Mouse (Mus musculus): ENCODE results near the gene Pdcd6ip.

- TF ChIP-seq CTCF (IDR thresholded peaks at IDR 0.05; ENCODE audit: insufficient read depth, low read length), result no peak
- no peak for TF ChIP-seq POLR2A (IDR thresholded peaks at IDR 0.05; ENCODE audit: borderline replicate concordance, extremely low read depth, low read depth, low read length)
These were observed 20.6 kb downstream of the Pdcd6ip start for GRCm38 (mm10) chr9:113687461-113687860.
